Mouse (Mus musculus): ENCODE data around the gene Gm20388. TPM values are rescaled to one million over a fixed set of nuclear protein-coding genes. Genes with fewer than 3 reads are reported as not detected.

The Gm20388 gene
- total RNA-seq, 2 experiments from 2014 or later: 2.2 to 7.6 TPM

DNA sequence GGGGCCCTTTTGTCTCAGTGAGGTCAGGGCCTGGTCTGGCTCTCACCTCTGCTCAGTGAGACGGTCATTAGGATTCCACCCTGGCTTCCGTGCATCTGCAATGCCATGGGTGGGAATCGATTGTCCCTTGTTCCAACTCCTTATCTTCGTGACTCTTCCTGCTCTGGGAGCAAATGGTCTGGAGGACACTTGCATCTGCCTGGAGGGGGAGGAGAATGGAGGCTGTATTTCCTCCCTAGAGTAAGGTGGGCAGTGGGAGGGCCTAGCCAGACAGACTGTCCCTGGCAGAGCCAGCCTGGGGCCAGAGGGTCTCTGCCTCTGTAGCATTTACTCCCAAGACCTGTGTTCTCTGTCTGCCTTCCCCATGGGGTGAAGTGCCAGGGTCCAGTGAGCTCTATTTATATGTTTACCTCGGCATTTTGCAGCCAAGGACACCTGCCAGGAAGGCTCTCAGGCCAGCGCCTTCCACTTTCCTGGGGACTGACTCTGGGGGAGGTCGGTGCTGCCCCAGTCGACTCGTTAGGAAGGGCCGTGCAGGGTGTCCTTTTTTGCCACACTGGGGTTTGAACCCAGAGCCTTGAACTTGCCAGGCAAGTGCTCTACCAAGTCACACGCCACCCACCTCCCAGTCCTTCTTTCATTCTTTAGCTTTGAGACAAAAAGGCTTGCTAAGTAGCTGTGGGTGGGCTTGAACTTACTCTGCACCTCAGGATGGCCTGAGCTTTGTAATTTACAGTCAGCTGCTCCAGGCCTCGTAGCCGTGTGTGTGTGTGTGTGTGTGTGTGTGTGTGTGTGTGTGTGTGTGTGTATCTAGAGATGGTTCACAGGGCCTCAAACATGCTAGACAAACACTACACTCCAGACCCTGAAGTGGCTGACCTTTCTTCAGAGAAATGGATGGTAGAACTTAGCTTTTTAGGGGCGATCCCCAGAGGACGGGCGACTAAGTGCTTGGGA lies 583.1 kb downstream of the Gm20388 start:
- no peak for TF ChIP-seq CTCF (conservative IDR thresholded peaks at IDR 0.05)
- DNase-seq (ENCODE audit: low spot score in 2 of 2): no peak
- Histone ChIP-seq H3K27ac (0 out of 2 replicates have a peak overlapping the region, but pooled peaks have one; percentile 23), H3K4me3 (peak overlapping the region; percentile 67; the same call in 1 of the 2 replicates)

DNA sequence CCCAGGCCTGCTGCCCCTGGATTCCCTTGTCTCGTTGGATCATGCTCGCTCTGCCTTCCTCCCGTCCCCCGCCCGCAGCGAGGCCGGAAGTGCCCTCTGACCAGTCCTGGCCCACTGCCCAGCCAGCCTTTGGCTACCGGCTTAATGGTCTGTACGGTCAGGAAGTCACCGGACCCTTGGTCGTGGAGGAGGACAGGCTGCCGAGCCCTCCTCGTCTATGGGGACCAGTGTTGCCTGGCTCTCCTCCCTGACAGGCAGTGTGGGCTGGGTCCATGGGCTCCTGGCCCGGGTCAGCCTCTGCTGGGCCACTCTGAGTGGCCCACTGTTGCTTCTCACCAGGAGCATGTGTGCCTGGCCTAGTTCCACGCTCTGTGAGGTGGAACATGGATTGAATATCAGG lies 584.3 kb downstream of the Gm20388 start:
- no peak for TF ChIP-seq CTCF (conservative IDR thresholded peaks at IDR 0.05)
- Histone ChIP-seq H3K27ac (peak overlapping the region; percentile 67), H3K4me3 (peak overlapping the region; percentile 34)
- no peak for DNase-seq (ENCODE audit: low spot score in 2 of 2)

DNA sequence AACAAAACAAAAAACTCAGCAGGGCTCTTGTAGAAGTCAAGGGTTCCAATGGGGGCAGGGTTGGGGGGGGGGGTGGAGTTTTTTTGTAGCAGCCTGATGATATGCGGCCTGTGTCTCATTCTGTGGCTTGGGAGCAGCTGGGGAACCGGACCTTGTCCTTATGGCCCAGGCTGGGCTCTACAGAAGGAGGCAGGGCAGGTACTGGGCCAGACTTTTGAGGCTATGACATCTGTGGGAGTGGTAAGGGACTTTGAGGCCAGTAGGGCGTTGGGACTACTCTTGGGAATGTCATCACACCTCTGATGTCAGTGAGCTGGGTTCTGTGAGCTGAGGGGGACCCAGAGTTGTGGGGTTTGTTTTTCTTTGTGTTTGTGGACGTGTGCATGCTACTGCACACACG lies 584.8 kb downstream of the Gm20388 start:
- no peak for DNase-seq (ENCODE audit: low spot score in 2 of 2)
- Histone ChIP-seq H3K27ac (no peak overlapping the region; the same call in 1 of the 2 replicates), H3K4me3 (no peak overlapping the region)
- no peak for TF ChIP-seq CTCF (conservative IDR thresholded peaks at IDR 0.05)

DNA sequence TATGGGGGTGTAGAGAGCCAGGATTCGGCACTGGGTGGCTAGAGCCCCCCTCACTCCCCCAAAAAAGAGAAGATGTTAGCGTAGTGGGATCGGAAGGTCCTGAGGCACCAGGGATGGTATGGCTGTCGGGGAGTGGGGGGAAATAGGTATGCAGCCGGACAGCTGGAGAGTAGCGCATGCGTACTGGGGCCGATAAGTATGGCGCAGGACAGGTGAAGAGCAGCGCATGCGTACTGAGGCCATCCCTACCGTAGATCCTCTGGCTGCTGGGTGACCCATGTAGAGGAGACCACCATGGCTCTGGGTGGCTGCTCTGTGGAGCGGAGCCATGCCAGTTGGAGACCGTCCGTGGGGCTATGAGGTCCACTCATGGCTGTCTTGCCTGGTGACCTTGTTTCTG lies 585.8 kb downstream of the Gm20388 start:
- no peak for TF ChIP-seq CTCF (conservative IDR thresholded peaks at IDR 0.05)
- no peak overlapping the region for H3K4me3 ChIP-seq
- DNase-seq (ENCODE audit: low spot score in 2 of 2): no peak
- H3K27ac ChIP-seq: no peak overlapping the region

DNA sequence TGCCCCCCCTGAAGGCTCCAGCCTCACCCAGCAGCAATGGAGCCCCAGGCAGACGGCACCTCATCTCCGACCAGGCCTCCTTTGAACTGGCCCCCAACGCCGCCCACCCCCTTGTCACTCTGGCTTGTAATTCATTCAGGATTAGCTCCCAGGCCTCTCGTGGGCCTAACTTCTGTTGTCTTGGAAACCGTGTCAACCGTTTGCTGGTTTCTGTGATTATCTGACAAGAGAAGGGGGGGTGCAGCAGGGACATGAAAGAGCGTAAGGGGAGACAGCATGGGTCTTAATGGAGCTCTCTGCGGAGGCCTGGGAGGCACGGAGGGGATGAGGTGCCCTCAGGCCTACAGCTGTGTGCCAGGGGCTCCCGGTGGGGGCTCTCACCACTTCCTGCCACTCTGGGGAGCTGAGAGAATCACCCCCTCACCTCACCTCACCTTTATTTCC lies 586.9 kb downstream of the Gm20388 start:
- Histone ChIP-seq H3K27ac (peak overlapping the region; percentile 86), H3K4me3 (no peak overlapping the region)
- no peak for DNase-seq (ENCODE audit: low spot score in 2 of 2)
- no peak for TF ChIP-seq CTCF (conservative IDR thresholded peaks at IDR 0.05)

DNA sequence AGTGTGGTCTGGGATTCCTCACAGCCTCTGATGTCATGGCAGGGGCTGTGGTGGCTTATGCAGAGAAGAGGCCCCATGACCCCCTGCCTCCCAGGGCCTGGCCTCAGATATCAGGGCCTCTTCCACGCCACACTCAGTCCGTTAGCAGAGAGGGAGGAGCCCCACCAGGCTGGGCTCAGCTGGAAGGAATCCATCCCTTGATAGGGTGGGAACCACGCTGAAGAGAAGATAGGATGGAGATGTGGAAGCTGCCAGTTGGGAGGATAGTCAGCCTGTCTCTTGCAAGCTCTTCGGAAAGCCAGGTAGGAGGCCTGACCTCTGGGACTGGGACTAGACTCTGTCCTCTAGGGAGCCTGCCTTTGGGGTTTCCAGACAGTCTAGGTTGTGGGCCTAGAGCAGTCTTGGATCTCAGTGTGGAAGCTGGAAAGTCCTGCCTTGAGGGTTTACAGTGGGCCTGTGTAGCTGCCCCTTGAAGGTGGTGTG lies 587.7 kb downstream of the Gm20388 start:
- Histone ChIP-seq H3K4me3 (peak overlapping the region; percentile 20; the same call in 1 of the 2 replicates), H3K27ac (peak overlapping the region; percentile 86)
- no peak for TF ChIP-seq CTCF (conservative IDR thresholded peaks at IDR 0.05)
- no peak for DNase-seq (ENCODE audit: low spot score in 2 of 2)

DNA sequence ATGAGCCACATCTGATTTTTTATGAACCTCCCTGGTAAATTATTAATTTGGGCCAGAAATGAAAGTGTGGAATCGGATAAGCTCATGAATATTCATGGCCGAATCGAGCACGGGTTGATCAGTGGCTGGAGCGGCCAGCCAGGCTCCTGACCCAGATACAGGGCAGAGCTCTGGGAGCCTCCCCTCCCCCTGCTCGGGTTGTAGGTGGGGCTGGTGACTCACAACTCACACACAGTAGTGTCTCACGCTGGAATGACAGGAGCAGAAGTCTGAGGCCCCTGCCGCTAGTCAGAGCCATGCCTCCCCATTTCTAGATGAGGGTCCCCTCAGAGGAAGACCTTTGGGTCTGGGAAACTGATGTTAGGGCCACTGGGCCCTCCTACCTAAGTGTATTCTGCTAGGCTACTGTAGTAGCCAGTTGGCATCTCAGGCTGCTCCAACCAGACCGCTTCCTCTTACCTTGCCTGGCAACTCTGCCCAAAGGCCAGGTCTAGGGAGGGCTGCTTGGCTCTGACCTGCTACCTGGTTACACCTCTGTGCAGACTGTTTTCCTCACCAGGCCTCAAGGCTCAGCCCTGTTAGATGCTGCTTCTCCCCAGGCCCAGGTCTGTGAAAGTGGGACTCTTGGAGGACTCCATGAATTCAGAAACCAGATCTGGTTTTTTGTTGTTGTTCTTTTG lies 588.4 kb downstream of the Gm20388 start:
- DNase-seq (ENCODE audit: low spot score in 2 of 2): peak in 1 of 2 experiments; percentile 63
- peak overlapping the region; percentile 20; the same call in 1 of the 2 replicates for H3K4me3 ChIP-seq
- no peak for TF ChIP-seq CTCF (conservative IDR thresholded peaks at IDR 0.05)
- H3K27ac ChIP-seq: peak overlapping the region; percentile 86

DNA sequence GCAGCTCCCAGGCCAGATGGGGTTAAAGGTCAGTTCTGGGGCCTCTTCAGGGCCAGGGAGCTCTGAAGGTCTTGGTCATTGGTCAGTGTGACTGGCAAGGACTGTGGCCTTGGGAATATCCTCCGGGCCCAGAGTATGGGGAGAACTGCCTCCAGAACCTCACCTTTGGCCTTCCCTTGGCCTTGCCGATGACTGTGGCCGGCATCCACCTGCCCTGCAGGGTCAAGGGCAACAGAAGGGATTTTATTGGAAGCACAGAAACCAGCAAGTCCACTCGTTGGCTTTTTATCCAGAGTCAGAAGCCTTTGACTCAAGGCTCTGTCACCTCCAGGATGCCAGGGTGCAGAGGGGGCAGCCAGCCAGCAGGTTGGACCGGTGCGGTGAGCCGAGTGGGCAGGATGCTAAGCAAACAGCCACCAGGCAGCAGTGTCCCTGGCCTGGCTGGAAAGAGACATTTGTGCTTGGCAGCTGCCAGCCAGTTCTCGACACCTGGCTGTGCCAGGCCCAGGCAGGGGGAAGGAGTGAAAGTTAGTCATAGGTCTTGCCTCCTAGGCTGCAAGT lies 590.1 kb downstream of the Gm20388 start:
- no peak for TF ChIP-seq CTCF (conservative IDR thresholded peaks at IDR 0.05)
- DNase-seq (ENCODE audit: low spot score in 2 of 2): no peak
- Histone ChIP-seq H3K4me3 (no peak overlapping the region), H3K27ac (no peak overlapping the region; the same call in 1 of the 2 replicates)

DNA sequence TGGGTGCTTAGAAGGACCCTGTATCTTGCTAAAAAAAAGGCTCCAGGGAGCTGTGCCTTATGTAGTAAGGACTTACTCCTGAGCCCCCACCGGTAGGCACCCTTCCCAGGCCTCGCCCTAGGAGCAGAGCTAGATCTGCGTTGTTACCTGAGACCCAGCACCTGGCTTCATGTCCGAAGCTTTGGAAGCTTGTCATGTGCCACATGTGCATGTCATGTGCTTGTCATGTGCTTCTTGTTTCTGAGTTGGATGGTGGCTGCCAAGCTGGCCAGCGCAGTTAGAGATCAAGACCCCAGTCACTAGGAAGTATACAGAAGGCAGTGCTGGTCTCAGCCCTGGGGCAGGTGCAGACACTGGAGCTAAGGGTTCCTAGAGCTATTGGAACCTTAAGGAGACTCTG lies 590.8 kb downstream of the Gm20388 start:
- H3K27ac ChIP-seq: no peak overlapping the region
- DNase-seq (ENCODE audit: low spot score in 2 of 2): no peak
- no peak for TF ChIP-seq CTCF (conservative IDR thresholded peaks at IDR 0.05)
- no peak overlapping the region for H3K4me3 ChIP-seq

DNA sequence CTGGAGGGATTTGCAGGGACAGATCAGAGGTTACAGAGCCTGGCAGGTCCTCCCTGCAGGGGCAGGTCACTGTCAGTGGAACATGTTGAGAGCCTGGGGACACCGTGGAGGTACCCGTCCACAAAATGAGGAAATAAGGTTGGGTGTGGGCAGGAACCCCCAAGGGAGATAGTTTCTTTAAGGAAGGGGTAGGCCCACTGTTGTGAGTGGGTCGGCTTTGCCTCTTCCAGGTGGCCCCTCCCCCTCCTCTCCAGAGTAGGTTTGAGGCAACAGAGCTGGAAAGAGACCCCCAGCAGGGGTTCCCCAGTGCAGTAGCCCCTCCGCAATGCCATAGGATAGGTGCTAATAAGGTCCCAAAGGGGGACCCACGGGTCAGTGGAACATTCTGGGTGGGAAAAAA lies 591.8 kb downstream of the Gm20388 start:
- no peak for DNase-seq (ENCODE audit: low spot score in 2 of 2)

DNA sequence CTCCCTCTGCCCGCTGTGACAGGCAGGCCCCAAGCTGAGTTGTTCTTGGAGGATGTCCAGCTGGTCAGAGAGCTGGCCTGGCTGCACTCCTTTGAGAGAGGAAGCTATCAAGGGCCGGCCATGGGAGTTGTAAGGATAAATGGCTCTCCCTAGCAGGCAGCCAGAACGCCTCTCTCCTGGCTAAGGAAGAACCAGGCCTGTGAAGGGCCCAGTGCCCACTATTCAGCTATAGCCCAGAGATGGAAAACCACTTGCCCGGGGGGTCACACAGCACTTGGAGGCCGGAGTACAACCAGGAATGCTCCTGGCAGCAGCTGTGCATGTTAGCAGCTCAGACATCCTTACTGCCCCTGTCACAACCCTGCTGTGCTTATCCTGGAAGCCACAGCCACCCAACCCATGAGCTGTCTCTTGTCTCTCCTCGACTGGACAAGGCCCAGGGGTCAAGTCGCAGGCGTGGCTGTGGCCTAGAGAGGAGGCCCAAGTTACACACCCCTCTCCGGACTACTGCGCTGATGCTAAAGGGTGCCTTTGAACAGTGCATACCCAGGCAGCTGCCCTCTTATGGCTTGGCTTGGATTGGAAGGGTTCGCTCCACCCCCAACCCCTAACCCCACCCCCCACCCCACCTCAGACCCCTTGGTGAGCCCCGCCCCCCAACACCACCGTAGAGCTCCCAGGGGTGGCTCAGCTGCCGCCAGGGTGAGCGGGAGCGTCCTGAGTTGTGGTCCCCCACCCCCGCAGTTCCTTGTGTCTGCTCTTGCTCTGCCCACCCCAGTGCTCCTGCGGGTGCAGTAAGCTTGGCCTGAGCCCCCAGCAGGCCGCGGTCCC lies 593.8 kb downstream of the Gm20388 start:
- DNase-seq (ENCODE audit: low spot score in 2 of 2): peak in 1 of 2 experiments; percentile 56
- H3K4me3 ChIP-seq: peak overlapping the region; percentile 43
- peak overlapping the region; percentile 80 for H3K27ac ChIP-seq
- no peak for TF ChIP-seq CTCF (conservative IDR thresholded peaks at IDR 0.05)

More for the DNA sequence above, 591.8 kb downstream of the Gm20388 start:
- Histone ChIP-seq H3K4me3 (no peak overlapping the region), H3K27ac (no peak overlapping the region)
- no peak for TF ChIP-seq CTCF (conservative IDR thresholded peaks at IDR 0.05)

DNA sequence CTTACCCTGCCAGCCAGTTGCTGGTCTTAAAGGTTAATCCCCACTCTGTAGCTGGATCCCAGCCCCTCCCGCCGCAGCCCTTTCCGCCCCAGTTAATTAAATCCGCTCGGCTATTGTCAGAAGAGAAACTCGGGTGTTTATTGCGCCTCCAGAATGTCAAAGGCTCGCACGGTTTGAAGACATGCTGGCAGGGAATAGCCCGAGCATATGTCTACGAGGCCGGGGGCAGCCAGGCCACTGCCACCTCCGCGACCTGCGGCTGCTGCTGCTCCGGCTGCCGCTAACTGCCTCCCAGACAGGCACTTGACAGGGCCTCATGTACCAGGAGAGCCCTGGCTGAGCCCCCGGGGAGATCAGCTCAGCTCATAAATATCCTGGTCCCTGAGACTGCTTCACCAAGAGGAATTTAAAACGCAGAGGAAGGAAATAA lies 594.5 kb downstream of the Gm20388 start:
- no peak for TF ChIP-seq CTCF (conservative IDR thresholded peaks at IDR 0.05)
- H3K4me3 ChIP-seq: peak overlapping the region; percentile 43
- peak overlapping the region; percentile 80 for H3K27ac ChIP-seq
- no peak for DNase-seq (ENCODE audit: low spot score in 2 of 2)
